24 mouse cellular contexts compared by ENCODE assay signal in the genomic region with DNA sequence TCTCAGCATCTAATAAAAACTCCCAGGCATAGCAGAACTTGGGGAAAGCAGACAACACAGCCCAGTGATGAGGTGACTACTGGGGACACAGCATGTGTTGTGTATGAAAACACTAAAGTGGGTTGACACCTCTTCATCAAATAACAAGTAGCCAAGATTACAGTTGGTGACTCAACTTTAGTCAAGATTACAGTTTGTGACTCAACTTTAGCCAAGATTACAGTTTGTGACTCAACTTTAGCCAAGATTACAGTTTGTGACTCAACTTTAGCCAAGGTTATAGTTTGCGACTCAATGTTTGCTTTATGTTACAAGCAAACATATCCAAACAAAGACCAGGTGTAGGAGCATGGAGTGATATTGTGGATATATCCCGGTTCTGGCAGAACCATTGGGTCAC. TPM values are rescaled to one million over a fixed set of nuclear protein-coding genes. Genes with fewer than 3 reads are reported as not detected.
DNase-seq lines count a peak whose midpoint lies in the region; ATAC-seq lines count a peak whose summit lies in the region.
"Had no signal": no experiment of that assay in that cellular context is flagged by ENCODE, and none has a peak within 500 bp of the region (broad histone marks: within the 10 kb centered on the region; RNA-seq: fewer than 3 reads in every experiment).

No protein-coding gene starts in this region.

- H3K27ac ChIP-seq in heart, embryonic 12.5 days (ENCODE audit: poor library complexity, severe bottlenecking) = no peak overlapping the region
- no peak overlapping the region for H3K27ac ChIP-seq in stomach, embryonic 16.5 days (ENCODE audit: low read length)
- H3K27ac ChIP-seq: embryonic facial prominence, embryonic 10.5 days; embryonic facial prominence, embryonic 12.5 days; forebrain, embryonic 13.5 days; forebrain, embryonic 15.5 days had no signal

- H3K4me3 ChIP-seq in heart, embryonic 12.5 days = no peak overlapping the region
- H3K4me3 ChIP-seq in stomach, embryonic 16.5 days (replicated peaks; ENCODE audit: low read length) = no peak overlapping the region
- H3K4me3 ChIP-seq: embryonic facial prominence, embryonic 10.5 days; embryonic facial prominence, embryonic 12.5 days; forebrain, embryonic 13.5 days; forebrain, embryonic 15.5 days had no signal

- no peaks in the 10 kb centered on the region for H3K36me3 ChIP-seq in heart, embryonic 12.5 days
- no peaks in the 10 kb centered on the region for H3K36me3 ChIP-seq in stomach, embryonic 16.5 days (ENCODE audit: control insufficient read depth, insufficient read depth, low read length)
- H3K36me3 ChIP-seq: embryonic facial prominence, embryonic 10.5 days; embryonic facial prominence, embryonic 12.5 days; forebrain, embryonic 15.5 days; G1E had no signal

- DNase-seq in heart, adult 11 months = peak; percentile 46
- DNase-seq in 3T3-L1 (ENCODE audit: low read depth, low spot score) = peak; percentile 13
- peak; percentile 54 for DNase-seq in 416B (ENCODE audit: low read depth)
- DNase-seq in neural tube, embryonic 10.5 days (ENCODE audit: extremely low spot score, low spot score) = no peak
- no peak for DNase-seq in frontal cortex, adult 2 months (ENCODE audit: extremely low spot score in 1 of 2, low spot score in 1 of 2)
- no peak for DNase-seq in testis, postnatal 10 days (ENCODE audit: low spot score)
- DNase-seq: adrenal gland, postnatal 14 days; adrenal gland, postnatal 36 days; cerebellum, adult 11-12 months; cerebellum, adult 2 months; cerebellum, adult 9-10 months; cerebellum, postnatal 10 days; cerebellum, postnatal 25 days; forebrain, postnatal 0 days had no signal

- H3K4me2 ChIP-seq in heart, embryonic 12.5 days = no peak overlapping the region
- no peak overlapping the region for H3K4me2 ChIP-seq in stomach, embryonic 16.5 days (ENCODE audit: low read depth, low read length)
- H3K4me2 ChIP-seq: embryonic facial prominence, embryonic 12.5 days; forebrain, embryonic 13.5 days; forebrain, embryonic 15.5 days had no signal

- 66% methylated on average over 2 of the region's 2 CpGs for WGBS in heart, embryonic 12.5 days
- 68% methylated on average over 2 of the region's 2 CpGs for WGBS in stomach, embryonic 16.5 days

- ATAC-seq in heart, embryonic 12.5 days (ENCODE audit: insufficient number of reproducible peaks, low FRiP score) = no peak
- ATAC-seq in stomach, embryonic 16.5 days (ENCODE audit: insufficient read depth, low FRiP score) = peak; percentile 37; the same call in 1 of the 2 replicates
- ATAC-seq: activated CD4-positive, CD25-positive, alpha-beta regulatory T cell, adult 4 months; CD4-positive, CD25-positive, alpha-beta regulatory T cell, adult 4 months; forebrain, embryonic 13.5 days; forebrain, embryonic 15.5 days; forebrain, postnatal 0 days; Patski had no signal

- no peaks in the 10 kb centered on the region for H3K4me1 ChIP-seq in heart, embryonic 12.5 days (replicated peaks)
- no peaks in the 10 kb centered on the region for H3K4me1 ChIP-seq in stomach, embryonic 16.5 days (ENCODE audit: control insufficient read depth, insufficient read depth, low read length)
- H3K4me1 ChIP-seq: forebrain, embryonic 15.5 days had no signal

- no peaks in the 10 kb centered on the region for H3K9me3 ChIP-seq in heart, embryonic 12.5 days (replicated peaks)
- no peaks in the 10 kb centered on the region for H3K9me3 ChIP-seq in stomach, embryonic 16.5 days (replicated peaks; ENCODE audit: control insufficient read depth, low read length)
- H3K9me3 ChIP-seq: embryonic facial prominence, embryonic 10.5 days; embryonic facial prominence, embryonic 12.5 days; forebrain, embryonic 13.5 days; forebrain, embryonic 15.5 days; G1E had no signal

- H3K9ac ChIP-seq in heart, embryonic 12.5 days = no peak overlapping the region
- H3K9ac ChIP-seq in stomach, embryonic 16.5 days (ENCODE audit: low read length) = no peak overlapping the region
- H3K9ac ChIP-seq: embryonic facial prominence, embryonic 12.5 days; forebrain, embryonic 13.5 days; forebrain, embryonic 15.5 days; forebrain, postnatal 0 days had no signal

- peaks cover 4% of the 10 kb centered on the region; the same call in 1 of the 2 replicates for H3K27me3 ChIP-seq in heart, embryonic 12.5 days (replicated peaks)
- H3K27me3 ChIP-seq in stomach, embryonic 16.5 days (ENCODE audit: control insufficient read depth, insufficient read depth, low read length) = no peaks in the 10 kb centered on the region
- H3K27me3 ChIP-seq: embryonic facial prominence, embryonic 12.5 days; forebrain, embryonic 13.5 days; forebrain, embryonic 15.5 days; Patski had no signal

RNA-seq across cellular contexts. Expression of gene Kirrel3, which starts 7.2 kb away (rescaled TPM):
- polyA plus RNA-seq in heart, embryonic 12.5 days (2016; fragmentation: Nextera tagmentation; extraction: Ambion mirVana) = 0.95 and 1.3 TPM in 2 replicates
- 2.3 and 3.0 TPM in 2 replicates for polyA plus RNA-seq in stomach, embryonic 16.5 days (2015; fragmentation: Nextera tagmentation; extraction: Ambion mirVana)
- 38.4 and 39.3 TPM in 2 replicates for polyA plus RNA-seq in frontal cortex, adult 2 months (2012; rRNA removed)
- polyA plus RNA-seq: activated CD4-positive, CD25-positive, alpha-beta regulatory T cell, adult 4 months; G1E had no signal

Comparison
In these comparisons a context has a peak if more than half of its experiments do, and no peak if none do; other contexts are left out.
1. DNase-seq: peak in heart, adult 11 months (single experiment), 3T3-L1 (single experiment) and 416B (single experiment); none in neural tube, embryonic 10.5 days (single experiment), frontal cortex, adult 2 months (0 of 2) and testis, postnatal 10 days (single experiment).